23 mouse cellular contexts compared by ENCODE assay signal in genomic region chr2:156858671-156859070, GRCm38 (mm10). TPM values are rescaled to one million over a fixed set of nuclear protein-coding genes. Genes with fewer than 3 reads are reported as not detected.
DNase-seq lines count a peak whose midpoint lies in the region; ATAC-seq and TF ChIP-seq lines count a peak whose summit lies in the region.
"Had no signal": no experiment of that assay in that cellular context is flagged by ENCODE, and none has a peak within 500 bp of the region (broad histone marks: within the 10 kb centered on the region; RNA-seq: fewer than 3 reads in every experiment).

No protein-coding gene starts in this region.

- H3K9me3 ChIP-seq in intestine, embryonic 14.5 days (ENCODE audit: control insufficient read depth, low read length), result no peaks in the 10 kb centered on the region
- H3K9me3 ChIP-seq in intestine, postnatal 0 days (ENCODE audit: control insufficient read depth), result no peaks in the 10 kb centered on the region
- H3K9me3 ChIP-seq in lung, embryonic 15.5 days, result no peaks in the 10 kb centered on the region
- H3K9me3 ChIP-seq in intestine, embryonic 15.5 days, result no peaks in the 10 kb centered on the region
- no peaks in the 10 kb centered on the region for H3K9me3 ChIP-seq in stomach, embryonic 15.5 days
- H3K9me3 ChIP-seq: forebrain, embryonic 13.5 days; hindbrain, embryonic 15.5 days; liver, embryonic 12.5 days; midbrain, embryonic 12.5 days had no signal

- H3K4me2 ChIP-seq in intestine, embryonic 14.5 days (ENCODE audit: low read length), result no peak overlapping the region
- H3K4me2 ChIP-seq in intestine, postnatal 0 days (replicated peaks; ENCODE audit: low read depth), result no peak overlapping the region
- H3K4me2 ChIP-seq in lung, embryonic 15.5 days, result no peak overlapping the region
- no peak overlapping the region for H3K4me2 ChIP-seq in intestine, embryonic 15.5 days (replicated peaks)
- H3K4me2 ChIP-seq in stomach, embryonic 15.5 days, result no peak overlapping the region
- H3K4me2 ChIP-seq: forebrain, embryonic 13.5 days; heart, embryonic 11.5 days; hindbrain, embryonic 15.5 days; liver, embryonic 12.5 days; midbrain, embryonic 12.5 days had no signal

- no peak overlapping the region for H3K4me3 ChIP-seq in intestine, embryonic 14.5 days (ENCODE audit: low read depth, low read length)
- no peak overlapping the region for H3K4me3 ChIP-seq in intestine, postnatal 0 days (ENCODE audit: low read depth, low read length)
- no peak overlapping the region for H3K4me3 ChIP-seq in lung, embryonic 15.5 days
- no peak overlapping the region for H3K4me3 ChIP-seq in intestine, embryonic 15.5 days (replicated peaks)
- no peak overlapping the region for H3K4me3 ChIP-seq in stomach, embryonic 15.5 days (replicated peaks)
- H3K4me3 ChIP-seq: erythroblast, embryonic 14.5 days; forebrain, embryonic 13.5 days; hindbrain, embryonic 15.5 days; liver, embryonic 12.5 days; midbrain, embryonic 12.5 days had no signal

- H3K27me3 ChIP-seq in intestine, embryonic 14.5 days (replicated peaks; ENCODE audit: control insufficient read depth, insufficient read depth, low read length), result no peaks in the 10 kb centered on the region
- H3K27me3 ChIP-seq in intestine, postnatal 0 days (replicated peaks; ENCODE audit: control insufficient read depth, insufficient read depth, low read length), result no peaks in the 10 kb centered on the region
- H3K27me3 ChIP-seq in lung, embryonic 15.5 days, result no peaks in the 10 kb centered on the region
- no peaks in the 10 kb centered on the region for H3K27me3 ChIP-seq in intestine, embryonic 15.5 days (replicated peaks)
- H3K27me3 ChIP-seq in stomach, embryonic 15.5 days (replicated peaks), result no peaks in the 10 kb centered on the region
- H3K27me3 ChIP-seq: forebrain, embryonic 13.5 days; hindbrain, embryonic 15.5 days; liver, embryonic 12.5 days; midbrain, embryonic 12.5 days had no signal

- H3K36me3 ChIP-seq in intestine, embryonic 14.5 days (ENCODE audit: control insufficient read depth, insufficient read depth, low read length), result peaks cover 25% of the 10 kb centered on the region
- H3K36me3 ChIP-seq in intestine, postnatal 0 days (ENCODE audit: control insufficient read depth, insufficient read depth), result peaks cover 6% of the 10 kb centered on the region; the same call in 1 of the 2 replicates
- peaks cover 23% of the 10 kb centered on the region for H3K36me3 ChIP-seq in lung, embryonic 15.5 days
- peaks cover 6% of the 10 kb centered on the region; the same call in 1 of the 2 replicates for H3K36me3 ChIP-seq in intestine, embryonic 15.5 days
- H3K36me3 ChIP-seq in stomach, embryonic 15.5 days, result peaks cover 4% of the 10 kb centered on the region

- no peak for DNase-seq in intestine, embryonic 14.5 days (ENCODE audit: low spot score)
- DNase-seq in lung, postnatal 36 days, result no peak
- no peak for DNase-seq in yolk sac, embryonic 10.5 days (ENCODE audit: low spot score)
- DNase-seq in frontal cortex, postnatal 10 days (ENCODE audit: low spot score in 2 of 2), result no peak
- DNase-seq: adrenal gland, postnatal 25 days; cerebellum, adult 9-10 months; gastrocnemius, postnatal 10 days; heart, adult 11 months; kidney, adult 11 months; kidney, postnatal 14 days; lung, adult 18-20 months; thymus, postnatal 36 days had no signal

- no peak for TF ChIP-seq CTCF in intestine, postnatal 0 days (IDR thresholded peaks at IDR 0.05; ENCODE audit: low read depth)

- no peak overlapping the region for H3K9ac ChIP-seq in intestine, embryonic 14.5 days (ENCODE audit: low read length)
- H3K9ac ChIP-seq in intestine, postnatal 0 days (ENCODE audit: low read depth, low read length), result no peak overlapping the region
- H3K9ac ChIP-seq in lung, embryonic 15.5 days, result no peak overlapping the region
- no peak overlapping the region for H3K9ac ChIP-seq in intestine, embryonic 15.5 days
- no peak overlapping the region for H3K9ac ChIP-seq in stomach, embryonic 15.5 days
- H3K9ac ChIP-seq: forebrain, embryonic 13.5 days; hindbrain, embryonic 15.5 days; liver, embryonic 12.5 days; midbrain, embryonic 12.5 days had no signal

- peak overlapping the region; percentile 71 for H3K27ac ChIP-seq in intestine, embryonic 14.5 days (ENCODE audit: low read depth)
- no peak overlapping the region; the same call in 1 of the 2 replicates for H3K27ac ChIP-seq in intestine, postnatal 0 days (ENCODE audit: low read depth, low read length)
- 0 out of 2 replicates have a peak overlapping the region, but pooled peaks have one; percentile 12 for H3K27ac ChIP-seq in lung, embryonic 15.5 days
- H3K27ac ChIP-seq in intestine, embryonic 15.5 days, result peak overlapping the region; percentile 56
- H3K27ac ChIP-seq in stomach, embryonic 15.5 days, result peak overlapping the region; percentile 72
- H3K27ac ChIP-seq: forebrain, embryonic 13.5 days; hindbrain, embryonic 15.5 days; liver, embryonic 12.5 days; midbrain, embryonic 12.5 days had no signal

- no peak for ATAC-seq in intestine, embryonic 14.5 days (replicated peaks; ENCODE audit: low FRiP score, low TSS enrichment, low read depth)
- no peak for ATAC-seq in intestine, postnatal 0 days
- ATAC-seq in lung, embryonic 15.5 days (ENCODE audit: borderline replicate concordance, extremely low read depth, low FRiP score, low TSS enrichment), result no peak
- no peak for ATAC-seq in intestine, embryonic 15.5 days
- ATAC-seq in stomach, embryonic 15.5 days (ENCODE audit: insufficient read depth, low FRiP score, low read depth), result no peak
- ATAC-seq: CD4-positive, CD25-positive, alpha-beta regulatory T cell, adult 4 months; forebrain, embryonic 13.5 days; liver, embryonic 12.5 days had no signal

- WGBS in intestine, embryonic 14.5 days, result 41% methylated on average over 7 of the region's 7 CpGs
- WGBS in intestine, postnatal 0 days, result 66% methylated on average over 7 of the region's 7 CpGs
- 46% methylated on average over 7 of the region's 7 CpGs for WGBS in lung, embryonic 15.5 days
- WGBS in intestine, embryonic 15.5 days, result 42% methylated on average over 7 of the region's 7 CpGs
- 41% methylated on average over 7 of the region's 7 CpGs for WGBS in stomach, embryonic 15.5 days

- H3K4me1 ChIP-seq in intestine, embryonic 14.5 days (replicated peaks; ENCODE audit: control insufficient read depth, insufficient read depth, low read length), result peaks cover 24% of the 10 kb centered on the region
- H3K4me1 ChIP-seq in intestine, postnatal 0 days (replicated peaks; ENCODE audit: control insufficient read depth, insufficient read depth, low read length), result 0 out of 2 replicates have a peak, but pooled peaks cover 5% of the 10 kb centered on the region
- peaks cover 30% of the 10 kb centered on the region for H3K4me1 ChIP-seq in lung, embryonic 15.5 days
- peaks cover 4% of the 10 kb centered on the region for H3K4me1 ChIP-seq in intestine, embryonic 15.5 days (replicated peaks)
- 0 out of 2 replicates have a peak, but pooled peaks cover 14% of the 10 kb centered on the region for H3K4me1 ChIP-seq in stomach, embryonic 15.5 days

RNA-seq across cellular contexts. Expression of gene 4930518I15Rik, which starts 0.9 kb away (rescaled TPM):
- 6.3 and 8.9 TPM in 2 replicates for polyA plus RNA-seq in intestine, embryonic 14.5 days (2014; fragmentation: Nextera tagmentation; extraction: Ambion mirVana)
- 1.3 and 1.8 TPM in 2 replicates for polyA plus RNA-seq in intestine, postnatal 0 days (2015; fragmentation: Nextera tagmentation; extraction: Ambion mirVana)
- 6.0 and 7.5 TPM in 2 replicates for polyA plus RNA-seq in lung, embryonic 15.5 days (2015; fragmentation: Nextera tagmentation; extraction: Ambion mirVana)
- 5.3 and 6.7 TPM in 2 replicates for polyA plus RNA-seq in intestine, embryonic 15.5 days (2015; fragmentation: Nextera tagmentation; extraction: Ambion mirVana)
- polyA plus RNA-seq in stomach, embryonic 15.5 days (2015; fragmentation: Nextera tagmentation; extraction: Ambion mirVana), result 8.1 and 9.1 TPM in 2 replicates

RNA-seq across cellular contexts. Expression of gene Rab5if, which starts 4.3 kb away (rescaled TPM):
- polyA plus RNA-seq in intestine, embryonic 14.5 days (2014; fragmentation: Nextera tagmentation; extraction: Ambion mirVana), result 253 and 276 TPM in 2 replicates
- 272 and 279 TPM in 2 replicates for polyA plus RNA-seq in intestine, postnatal 0 days (2015; fragmentation: Nextera tagmentation; extraction: Ambion mirVana)
- polyA plus RNA-seq in lung, embryonic 15.5 days (2015; fragmentation: Nextera tagmentation; extraction: Ambion mirVana), result 186 and 190 TPM in 2 replicates
- 304 and 311 TPM in 2 replicates for polyA plus RNA-seq in intestine, embryonic 15.5 days (2015; fragmentation: Nextera tagmentation; extraction: Ambion mirVana)
- 224 and 234 TPM in 2 replicates for polyA plus RNA-seq in stomach, embryonic 15.5 days (2015; fragmentation: Nextera tagmentation; extraction: Ambion mirVana)

RNA-seq across cellular contexts. Expression of gene Tgif2, which starts 18.9 kb away (rescaled TPM):
- polyA plus RNA-seq in intestine, embryonic 14.5 days (2014; fragmentation: Nextera tagmentation; extraction: Ambion mirVana), result 61.4 and 63.5 TPM in 2 replicates
- 6.4 and 7.0 TPM in 2 replicates for polyA plus RNA-seq in intestine, postnatal 0 days (2015; fragmentation: Nextera tagmentation; extraction: Ambion mirVana)
- polyA plus RNA-seq in lung, embryonic 15.5 days (2015; fragmentation: Nextera tagmentation; extraction: Ambion mirVana), result 55.7 and 56.1 TPM in 2 replicates
- 34.3 and 38.3 TPM in 2 replicates for polyA plus RNA-seq in intestine, embryonic 15.5 days (2015; fragmentation: Nextera tagmentation; extraction: Ambion mirVana)
- polyA plus RNA-seq in stomach, embryonic 15.5 days (2015; fragmentation: Nextera tagmentation; extraction: Ambion mirVana), result 41.5 and 45.9 TPM in 2 replicates

RNA-seq across cellular contexts. Expression of gene Sla2, which starts 28.3 kb away (rescaled TPM):
- polyA plus RNA-seq in intestine, embryonic 14.5 days (2014; fragmentation: Nextera tagmentation; extraction: Ambion mirVana), result 0.40 and 0.51 TPM in 2 replicates
- polyA plus RNA-seq in intestine, postnatal 0 days (2015; fragmentation: Nextera tagmentation; extraction: Ambion mirVana), result 0.29 and 0.40 TPM in 2 replicates
- 0.38 and 2.4 TPM in 2 replicates for polyA plus RNA-seq in lung, embryonic 15.5 days (2015; fragmentation: Nextera tagmentation; extraction: Ambion mirVana)
- polyA plus RNA-seq in intestine, embryonic 15.5 days (2015; fragmentation: Nextera tagmentation; extraction: Ambion mirVana), result 0.53 and 0.66 TPM in 2 replicates
- polyA plus RNA-seq in stomach, embryonic 15.5 days (2015; fragmentation: Nextera tagmentation; extraction: Ambion mirVana), result 0.34 and 0.58 TPM in 2 replicates
